Mouse (Mus musculus) T-helper 2 cell (primary cell): ENCODE results near the gene Zfp668.
"Not testable (repeated sequence)": the region's sequence is repeated elsewhere in the genome, so short reads cannot be mapped to it uniquely, and the experiment has no call there.

Experiments used
- in situ Hi-C: fragments of 300-600 bp; cut with MboI, MseI; formaldehyde crosslinking; loops from one replicate; pipeline ENCODE4 v1.15.1; 2025; ENCODE audit warnings: high pct_unique_total_duplicates

Gene Zfp668

GRCm38 (mm10) chr7:127842001-127842718 is 34.5 kb downstream of the Zfp668 start:
- in situ Hi-C loops = loop anchor here (10.0 kb wide), 1 partner anchor 947 kb away; no protein-coding TSS in a partner anchor

GRCm38 (mm10) chr7:127841340-127842000 is 35.2 kb downstream of the Zfp668 start:
- in situ Hi-C loops = loop anchor here (10.0 kb wide), 1 partner anchor 947 kb away; no protein-coding TSS in a partner anchor

DNA sequence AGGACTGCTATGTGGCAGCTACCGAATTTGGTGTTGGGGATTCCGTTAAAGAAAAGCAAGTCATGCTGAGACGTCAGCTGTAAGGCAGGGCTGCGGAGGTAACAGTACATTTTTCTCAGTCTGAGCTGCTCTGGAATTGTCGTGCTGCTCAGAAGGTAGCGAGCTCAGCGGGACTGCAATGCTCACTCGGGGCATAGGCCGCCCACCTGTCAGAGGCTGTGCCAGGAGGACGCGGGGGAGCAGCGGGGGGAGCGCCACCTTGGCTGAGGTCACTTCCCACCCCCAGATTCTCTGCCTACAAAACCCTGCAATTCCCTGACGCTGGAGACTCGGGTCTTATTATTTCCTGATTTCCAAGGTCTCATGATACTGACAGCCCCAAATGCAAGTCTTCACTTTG is 35.7 kb downstream of the Zfp668 start:
- in situ Hi-C loops = loop anchor here (10.0 kb wide), 1 partner anchor 946 kb away; no protein-coding TSS in a partner anchor

DNA sequence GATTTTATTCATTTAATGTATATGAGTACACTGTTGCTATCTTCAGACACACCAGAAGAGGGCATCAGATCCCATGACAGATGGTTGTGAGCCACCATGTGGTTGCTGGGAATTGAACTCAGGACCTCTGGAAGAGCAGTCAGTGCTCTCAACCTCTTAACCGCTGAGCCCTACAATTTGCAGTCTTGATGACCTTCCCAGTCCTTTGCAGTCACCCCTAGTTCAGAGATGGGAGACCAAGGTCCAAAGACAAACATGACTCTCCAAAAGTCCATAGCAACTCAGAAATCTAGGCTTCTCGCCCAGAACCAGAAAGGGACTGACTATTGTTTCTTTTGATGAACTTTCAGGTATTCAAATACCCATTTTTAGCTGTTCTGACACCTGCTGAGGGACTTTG is 36.6 kb downstream of the Zfp668 start:
- in situ Hi-C loops = loop anchor here (10.0 kb wide), 1 partner anchor 945 kb away; no protein-coding TSS in a partner anchor

GRCm38 (mm10) chr7:127837878-127838277 is 38.8 kb downstream of the Zfp668 start:
- in situ Hi-C loops = not testable (repeated sequence)

GRCm38 (mm10) chr7:127837473-127837872 is 39.2 kb downstream of the Zfp668 start:
- in situ Hi-C loops = no loop called here

DNA sequence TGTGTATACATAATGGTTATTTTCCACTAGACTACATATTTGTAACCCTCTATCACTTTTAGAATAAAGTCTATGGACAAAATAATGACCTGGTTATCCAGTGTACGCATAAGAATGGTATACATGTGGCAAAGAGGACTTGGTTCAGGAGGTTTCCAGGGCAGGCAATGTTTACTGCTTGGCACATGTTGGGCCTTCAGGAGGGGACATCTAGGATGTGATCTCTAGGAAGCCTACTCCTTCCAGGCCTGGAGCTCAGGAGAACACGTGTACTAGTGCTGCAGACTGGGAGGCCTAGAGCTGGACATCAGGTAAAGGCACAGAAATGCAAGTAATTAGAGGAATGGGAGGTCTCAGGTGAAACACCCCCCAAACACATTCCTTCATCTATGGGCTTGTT is 41.1 kb downstream of the Zfp668 start:
- in situ Hi-C loops = no loop called here

DNA sequence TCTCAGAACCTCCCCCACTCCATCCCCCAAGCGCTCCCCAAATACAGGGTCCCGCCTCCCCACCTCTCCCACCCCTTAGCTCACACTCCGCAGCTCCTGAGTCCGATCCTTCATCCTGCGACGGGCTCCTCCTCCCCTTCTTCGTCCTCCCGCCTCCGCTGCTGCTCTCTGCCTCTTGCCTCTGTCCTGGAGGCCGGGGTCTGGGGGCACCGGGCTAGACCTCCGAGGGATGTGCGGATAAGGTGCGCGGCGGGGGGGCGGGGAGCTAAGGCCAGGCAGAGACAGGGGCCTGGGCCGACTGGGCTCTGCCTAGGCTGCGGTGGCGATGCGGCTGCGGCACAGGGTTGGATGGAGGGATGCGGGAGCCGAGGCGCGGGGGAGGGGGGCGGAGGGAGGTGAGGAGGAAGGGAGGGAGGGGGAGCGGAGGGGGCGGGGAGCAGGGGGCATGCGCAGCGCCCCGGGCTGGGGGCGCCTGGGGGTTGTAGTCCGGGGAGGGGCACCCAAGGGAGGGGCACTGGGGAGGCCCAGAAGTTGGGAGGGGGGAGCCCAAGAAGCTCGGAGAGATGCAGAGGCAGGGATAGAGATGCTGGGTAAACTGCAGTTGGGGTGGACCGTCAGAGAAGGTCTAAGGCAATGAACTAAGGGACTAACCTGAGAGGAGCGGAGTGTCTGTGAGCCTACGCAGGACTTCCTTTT is 52.3 kb downstream of the Zfp668 start, which contains the start of the genes Stx4a and Stx1b:
TSS of gene Stx4a (plus strand) at position 119 of the 696 bp plus-strand sequence.
TSS of gene Stx1b (minus strand) at position 374 of the 696 bp plus-strand sequence.
- in situ Hi-C loops = no loop called here

GRCm38 (mm10) chr7:127823236-127824171 is 53.1 kb downstream of the Zfp668 start:
- in situ Hi-C loops = no loop called here

- in situ Hi-C loops = no loop called here
These were observed 54.1 kb downstream of the Zfp668 start for GRCm38 (mm10) chr7:127822494-127822893.

DNA sequence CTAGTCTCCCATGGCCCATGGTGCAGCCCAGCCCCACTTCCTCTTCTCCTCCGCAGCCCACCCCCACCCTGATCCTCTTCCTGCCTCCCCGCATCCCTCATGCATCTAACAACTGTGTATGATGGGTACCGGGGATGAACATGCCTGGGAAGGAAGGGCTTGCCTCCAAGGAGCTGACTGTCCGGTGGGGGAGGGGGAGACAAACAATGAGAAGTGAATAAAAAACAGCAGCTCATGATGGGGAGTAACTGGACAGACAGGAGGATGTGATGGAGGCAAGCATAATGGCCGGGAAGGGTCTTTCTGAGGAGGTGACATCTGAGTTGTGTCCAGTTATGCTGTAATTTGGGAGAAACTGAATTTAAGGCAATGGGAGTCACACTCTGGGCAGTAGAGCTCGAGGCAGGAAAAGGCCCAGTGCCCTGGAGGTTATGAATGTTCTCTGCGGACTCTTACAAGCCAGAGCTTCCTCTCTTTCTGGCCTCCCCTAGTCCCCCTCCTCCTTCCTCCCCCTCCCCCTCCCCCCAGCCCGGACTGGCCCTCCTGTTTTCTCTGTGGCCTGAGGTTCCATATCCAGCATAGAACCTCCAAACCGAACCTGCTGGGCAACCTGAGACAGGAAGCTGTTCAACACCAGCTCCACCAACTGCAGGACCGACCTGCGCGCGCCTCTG is 55.7 kb downstream of the Zfp668 start:
- in situ Hi-C loops = no loop called here

- in situ Hi-C loops = no loop called here
These were observed 58.9 kb downstream of the Zfp668 start for GRCm38 (mm10) chr7:127817776-127818175.

DNA sequence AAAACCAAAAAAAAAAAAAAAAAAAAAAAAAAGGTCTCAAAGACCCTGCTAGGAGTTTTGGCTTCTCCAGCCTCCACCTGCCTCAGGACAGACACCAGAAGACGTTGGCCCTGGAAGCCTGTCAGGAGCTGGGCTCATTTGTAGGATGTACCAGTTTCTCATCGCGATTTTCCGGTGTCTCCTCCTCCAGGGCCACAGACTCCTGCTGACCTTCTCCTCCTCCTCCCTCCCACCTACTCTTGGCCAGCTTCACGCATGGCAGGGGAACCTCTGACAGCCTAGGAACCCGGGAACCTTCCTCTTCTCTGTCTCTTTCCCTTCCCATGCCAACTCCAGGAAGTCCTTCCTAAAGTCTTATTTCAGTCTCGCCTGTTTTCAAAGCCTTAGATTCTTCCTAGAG is 59.6 kb downstream of the Zfp668 start:
- in situ Hi-C loops = no loop called here

GRCm38 (mm10) chr7:127815954-127816821 is 60.4 kb downstream of the Zfp668 start:
- in situ Hi-C loops = no loop called here

DNA sequence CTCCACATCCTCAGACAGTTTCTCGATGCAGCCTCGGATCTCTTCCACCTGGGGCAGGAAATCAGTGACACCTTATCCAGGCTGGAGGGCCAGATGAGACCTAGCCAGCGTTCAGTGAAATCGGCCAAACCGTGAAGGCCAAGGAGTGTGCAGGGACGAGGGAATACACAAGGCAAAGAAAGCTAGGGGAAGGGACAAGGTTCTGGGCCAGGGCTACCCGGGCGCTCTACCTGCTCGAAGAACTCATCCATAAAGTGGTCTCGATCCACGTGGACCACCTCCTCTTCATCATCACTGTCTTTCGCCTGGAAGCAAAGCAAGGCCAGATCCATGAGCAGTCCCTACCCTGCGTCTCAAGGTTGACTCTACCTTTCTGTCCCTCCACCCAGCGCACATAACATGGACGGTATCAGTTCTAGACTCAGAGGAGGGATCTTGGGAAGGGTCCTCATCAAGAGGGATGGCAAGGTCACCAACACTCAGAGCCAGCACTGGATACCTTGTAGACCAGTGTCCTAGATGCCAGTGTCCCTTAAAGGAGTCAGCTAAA is 61.4 kb downstream of the Zfp668 start:
- in situ Hi-C loops = no loop called here

- in situ Hi-C loops = no loop called here
These were observed 62.2 kb downstream of the Zfp668 start for GRCm38 (mm10) chr7:127814241-127814921.

DNA sequence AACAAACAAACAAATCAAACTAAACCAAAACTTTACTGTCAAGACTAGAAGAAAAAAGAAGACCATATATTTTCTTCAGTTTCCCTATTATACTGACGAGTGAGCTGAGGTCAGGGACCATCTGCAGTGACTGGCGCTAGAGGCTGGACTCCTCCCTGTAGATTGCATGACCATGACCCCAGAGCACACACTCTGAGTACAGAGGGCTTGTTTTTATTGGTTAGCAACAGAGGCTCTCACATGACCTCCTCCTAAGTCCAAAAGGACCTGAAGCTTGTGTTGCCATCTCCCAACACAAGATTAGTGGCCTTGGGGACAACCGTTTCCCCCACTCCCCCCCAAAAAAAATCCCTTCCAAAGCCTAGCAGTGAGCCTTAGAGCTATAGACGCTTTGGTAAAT is 62.8 kb downstream of the Zfp668 start:
- in situ Hi-C loops = no loop called here
